Mouse (Mus musculus) megakaryocyte progenitor cell, adult 5-6 weeks (primary cell): ENCODE measurements around the gene Erbb2. TPM values are rescaled to one million over a fixed set of nuclear protein-coding genes. Genes with fewer than 3 reads are reported as not detected.

Source experiments
- ATAC-seq: replicated peaks from 2 replicates; pipeline ENCODE4 v1.8.0; 2016; ENCODE audit warnings: mild to moderate bottlenecking, moderate TSS enrichment, inconsistent platforms; ENCODE audit not compliant: poor library complexity
- total RNA-seq, 2 experiments: library from RNA; stranded (forward) in 1 of 2; stranded (reverse) in 1 of 2; fragments of 157-497, 149-512 nt in 1 of 2; fragments of 200-1000 nt in 1 of 2; gene quantifications; 2 replicates each; pipeline versions ENCODE4 v1.2.3 to v1.2.4; 2015 to 2017

Erbb2 gene
- total RNA-seq, 2 experiments from 2014 or later, result not detected

GRCm38 (mm10) chr11:98479940-98480497 is 67.7 kb downstream of the Erbb2 start:
- ATAC-seq, result no peak

- peak; percentile 60 for ATAC-seq
Observed at GRCm38 (mm10) chr11:98481231-98481630, 69.0 kb downstream of the Erbb2 start.

- ATAC-seq, result no peak
Observed at GRCm38 (mm10) chr11:98482067-98482466, 69.8 kb downstream of the Erbb2 start.

- ATAC-seq, result no peak
Observed at GRCm38 (mm10) chr11:98485749-98486148, 73.5 kb downstream of the Erbb2 start.

Other genes starting within 250 kb of the Erbb2 start
- gene Med1, start 219.2 kb upstream of the Erbb2 start, total RNA-seq (2015), result 86.9 and 89.2 TPM in 2 replicates
- gene Med1, start 219.2 kb upstream of the Erbb2 start, total RNA-seq (2017), result 39.1 and 47.9 TPM in 2 replicates
- gene Cdk12, start 209.4 kb upstream of the Erbb2 start, total RNA-seq (2015), result 49.4 and 51.0 TPM in 2 replicates
- gene Cdk12, start 209.4 kb upstream of the Erbb2 start, total RNA-seq (2017), result 49.6 and 58.0 TPM in 2 replicates
- gene Neurod2, start 82.8 kb upstream of the Erbb2 start, total RNA-seq (2015), result not detected in 2 replicates
- not detected in 2 replicates for gene Neurod2, start 82.8 kb upstream of the Erbb2 start, total RNA-seq (2017)
- gene Ppp1r1b, start 64.1 kb upstream of the Erbb2 start, total RNA-seq (2015), result not detected in 2 replicates
- not detected in 2 replicates for gene Ppp1r1b, start 64.1 kb upstream of the Erbb2 start, total RNA-seq (2017)
- 11.1 and 12.0 TPM in 2 replicates for gene Stard3, start 54.1 kb upstream of the Erbb2 start, total RNA-seq (2015)
- gene Stard3, start 54.1 kb upstream of the Erbb2 start, total RNA-seq (2017), result 17.8 and 23.1 TPM in 2 replicates
- not detected in 2 replicates for gene Tcap, start 28.7 kb upstream of the Erbb2 start, total RNA-seq (2015)
- not detected in 2 replicates for gene Tcap, start 28.7 kb upstream of the Erbb2 start, total RNA-seq (2017)
- gene Pnmt, start 26.0 kb upstream of the Erbb2 start, total RNA-seq (2015), result not detected in 2 replicates
- gene Pnmt, start 26.0 kb upstream of the Erbb2 start, total RNA-seq (2017), result not detected in 2 replicates
- gene Pgap3, start 12.0 kb upstream of the Erbb2 start, total RNA-seq (2015), result 3.2 and 3.5 TPM in 2 replicates
- 1.2 and 2.3 TPM in 2 replicates for gene Pgap3, start 12.0 kb upstream of the Erbb2 start, total RNA-seq (2017)
- 42.0 and 43.2 TPM in 2 replicates for gene Mien1, start 26.5 kb downstream of the Erbb2 start, total RNA-seq (2015)
- 24.8 and 31.5 TPM in 2 replicates for gene Mien1, start 26.5 kb downstream of the Erbb2 start, total RNA-seq (2017)
- gene Grb7, start 33.9 kb downstream of the Erbb2 start, total RNA-seq (2015), result not detected in 2 replicates
- not detected in 2 replicates for gene Grb7, start 33.9 kb downstream of the Erbb2 start, total RNA-seq (2017)
- 1.2 TPM in 2 replicates for gene Ikzf3, start 133.6 kb downstream of the Erbb2 start, total RNA-seq (2015)
- 0.17 and 0.44 TPM in 2 replicates for gene Ikzf3, start 133.6 kb downstream of the Erbb2 start, total RNA-seq (2017)
- 0.17 TPM in 1 of 2 replicates, not detected in the other for gene Zpbp2, start 138.6 kb downstream of the Erbb2 start, total RNA-seq (2015)
- 0.10 TPM in 1 of 2 replicates, not detected in the other for gene Zpbp2, start 138.6 kb downstream of the Erbb2 start, total RNA-seq (2017)
- gene Ormdl3, start 174.9 kb downstream of the Erbb2 start, total RNA-seq (2015), result 5.5 and 7.7 TPM in 2 replicates
- 7.2 and 10.6 TPM in 2 replicates for gene Ormdl3, start 174.9 kb downstream of the Erbb2 start, total RNA-seq (2017)
- gene Lrrc3c, start 185.8 kb downstream of the Erbb2 start, total RNA-seq (2015), result not detected in 2 replicates
- not detected in 2 replicates for gene Lrrc3c, start 185.8 kb downstream of the Erbb2 start, total RNA-seq (2017)
- 9.7 and 12.5 TPM in 2 replicates for gene Gm12355, start 213.2 kb downstream of the Erbb2 start, total RNA-seq (2015)
- gene Gm12355, start 213.2 kb downstream of the Erbb2 start, total RNA-seq (2017), result 3.2 and 5.2 TPM in 2 replicates
- not detected in 2 replicates for gene Gsdma3, start 213.9 kb downstream of the Erbb2 start, total RNA-seq (2015)
- gene Gsdma3, start 213.9 kb downstream of the Erbb2 start, total RNA-seq (2017), result not detected in 2 replicates
- gene Gsdma2, start 234.3 kb downstream of the Erbb2 start, total RNA-seq (2015), result not detected in 2 replicates
- gene Gsdma2, start 234.3 kb downstream of the Erbb2 start, total RNA-seq (2017), result not detected in 2 replicates